Mouse (Mus musculus) left cerebral cortex, postnatal 10 days (tissue): Measurements from ENCODE around the gene Mtus2. TPM values are rescaled to one million over a fixed set of nuclear protein-coding genes. Genes with fewer than 3 reads are reported as not detected.
A peak's percentile ranks its signal among the peaks of the same experiment; 100 is the strongest.

Experiments
- DNase-seq, 2 experiments: peaks; one replicate each; pipeline ENCODE4 v3.0.0; 2021 to 2022; ENCODE audit warnings: low spot score in 2 of 2, mixed read lengths in 1 of 2; ENCODE audit errors: extremely low spot score in 1 of 2
- intact Hi-C: fragments of 180-260 bp; cut with DNase I; formaldehyde crosslinking; loops from one replicate; pipeline ENCODE4 v1.15.1; 2025
- total RNA-seq, 2 experiments: library from RNA; stranded (reverse); gene quantifications; 2 replicates each; pipeline ENCODE4 v1.2.3; 2021

Gene Mtus2
- total RNA-seq, 2 experiments from 2014 or later = 43.2 to 44.3 TPM

DNA sequence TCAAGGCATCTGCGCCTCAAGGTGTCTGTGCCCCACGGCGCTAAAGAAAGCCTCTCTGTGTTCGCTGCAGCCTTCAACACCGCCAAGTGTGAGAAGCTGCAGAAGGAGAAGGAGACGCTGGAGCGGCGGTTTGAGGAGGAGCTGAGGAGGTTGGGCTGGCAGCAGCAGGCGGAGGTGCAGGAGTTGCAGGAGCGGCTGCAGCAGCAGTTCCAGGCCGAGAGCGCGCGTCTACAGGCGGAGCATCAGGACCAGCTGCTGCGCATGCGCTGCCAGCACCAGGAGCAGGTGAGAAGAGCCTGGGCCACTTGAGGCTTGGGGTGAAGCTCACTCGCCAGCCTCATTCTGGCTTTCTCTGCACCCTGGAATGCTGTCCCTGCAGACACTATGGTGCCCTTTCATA, 331.7 kb downstream of the Mtus2 start:
- DNase-seq = no peak
- intact Hi-C loops = no loop called here

- intact Hi-C loops = no loop called here
- no peak for DNase-seq
Measured at GRCm38 (mm10) chr5:148289951-148290350, 332.8 kb downstream of the Mtus2 start.

DNA sequence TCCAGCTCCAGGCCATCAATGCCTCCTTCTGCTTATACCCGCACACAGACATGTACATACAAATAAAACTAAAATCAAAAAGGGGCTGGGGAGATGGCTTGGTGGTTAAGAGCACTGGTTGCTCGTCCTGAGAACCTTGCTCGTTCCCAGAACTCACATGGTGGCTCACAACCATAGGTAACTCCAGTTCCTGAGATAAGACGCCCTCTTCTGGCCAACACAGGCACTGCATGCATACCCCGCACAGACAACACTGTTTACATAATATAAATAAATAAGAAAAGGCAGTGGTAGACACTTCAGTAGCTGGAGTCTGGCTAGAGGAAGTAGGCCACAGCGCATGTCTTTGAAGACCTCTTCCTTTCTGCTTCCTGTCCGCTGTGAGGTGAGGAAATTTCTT, 335.7 kb downstream of the Mtus2 start:
- DNase-seq = no peak
- intact Hi-C loops = no loop called here

- intact Hi-C loops = no loop called here
- no peak for DNase-seq
Measured at GRCm38 (mm10) chr5:148293346-148293745, 336.2 kb downstream of the Mtus2 start.

- peak in 1 of 2 experiments; percentile 28 for DNase-seq
- intact Hi-C loops = no loop called here
Measured at GRCm38 (mm10) chr5:148302968-148303367, 345.8 kb downstream of the Mtus2 start.

GRCm38 (mm10) chr5:148304112-148304511, 347.0 kb downstream of the Mtus2 start:
- intact Hi-C loops = no loop called here
- no peak for DNase-seq

DNA sequence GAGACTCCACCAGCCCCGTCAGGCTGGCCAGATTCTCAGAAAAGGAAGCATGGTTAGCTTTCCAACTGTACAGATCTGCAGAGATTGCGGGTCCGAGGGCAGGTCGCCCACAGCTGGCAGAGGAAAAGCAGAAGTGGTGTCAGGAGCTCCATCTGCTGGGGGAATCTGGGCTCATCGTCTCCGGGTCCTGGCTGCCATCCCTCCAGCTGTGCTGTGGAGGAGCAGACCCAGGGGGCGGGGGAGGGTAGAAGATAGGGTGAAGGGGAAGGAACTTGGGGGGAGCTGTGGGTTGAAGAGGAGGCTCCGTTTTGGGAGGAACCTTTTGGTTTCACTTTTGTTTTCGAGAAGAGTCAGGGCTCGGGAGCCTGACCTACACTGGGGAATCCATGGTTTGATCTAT, 353.7 kb downstream of the Mtus2 start:
- peak in 1 of 2 experiments; percentile 36 for DNase-seq
- intact Hi-C loops = no loop called here

GRCm38 (mm10) chr5:148312443-148312842, 355.3 kb downstream of the Mtus2 start:
- intact Hi-C loops = no loop called here

DNA sequence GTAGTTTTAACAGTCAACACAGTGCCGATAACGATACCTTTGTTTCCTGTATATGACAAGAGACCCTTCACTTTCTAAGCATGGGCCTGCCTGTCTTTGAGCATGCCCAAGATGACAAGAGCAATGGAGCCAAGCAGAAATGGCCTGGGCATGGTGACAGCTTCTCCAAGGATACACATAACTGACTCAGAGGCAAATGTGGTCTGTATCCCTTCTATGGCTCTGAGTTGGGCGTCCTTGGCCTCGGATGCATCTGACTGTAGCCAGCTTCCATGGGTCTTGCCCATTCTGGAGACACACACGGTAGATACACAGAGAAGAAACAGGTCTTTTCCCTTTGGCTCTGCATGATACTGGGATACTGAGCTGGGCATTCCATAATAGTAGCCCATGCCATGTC, 357.8 kb downstream of the Mtus2 start:
- intact Hi-C loops = no loop called here
- peak in 1 of 2 experiments; percentile 6 for DNase-seq

More at GRCm38 (mm10) chr5:148312443-148312842, 355.3 kb downstream of the Mtus2 start:
- DNase-seq = peak in 1 of 2 experiments; percentile 18

- intact Hi-C loops = no loop called here
- peak; percentile 30 to 39 for DNase-seq
Measured at GRCm38 (mm10) chr5:148325317-148325885, 368.3 kb downstream of the Mtus2 start.

- intact Hi-C loops = loop anchor here (2.0 kb wide), 1 partner anchor 467 kb away; no protein-coding TSS in a partner anchor
Measured at GRCm38 (mm10) chr5:148326295-148326694, 369.2 kb downstream of the Mtus2 start.

DNA sequence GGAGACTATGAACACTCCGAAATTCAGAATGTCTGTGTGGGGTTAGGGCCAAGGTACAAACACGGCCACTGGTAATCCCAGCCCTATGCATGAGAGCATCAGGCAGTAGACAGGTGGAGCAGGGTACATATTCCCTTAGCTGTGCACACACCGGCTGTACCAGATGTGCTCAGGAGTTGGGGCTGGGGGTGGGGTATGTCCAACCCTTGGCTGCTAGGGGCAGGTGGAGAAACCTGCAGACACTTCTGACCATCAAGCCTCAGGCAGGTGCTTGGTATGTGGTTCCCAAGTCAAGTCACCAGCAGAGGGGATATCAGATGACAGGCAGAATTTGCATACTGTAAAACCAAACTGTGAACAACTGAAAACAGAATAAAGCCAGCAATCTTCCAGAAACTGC, 371.9 kb downstream of the Mtus2 start:
- DNase-seq = peak in 1 of 2 experiments; percentile 13
- intact Hi-C loops = no loop called here

More at GRCm38 (mm10) chr5:148326295-148326694, 369.2 kb downstream of the Mtus2 start:
- peak in 1 of 2 experiments; percentile 17 for DNase-seq

DNA sequence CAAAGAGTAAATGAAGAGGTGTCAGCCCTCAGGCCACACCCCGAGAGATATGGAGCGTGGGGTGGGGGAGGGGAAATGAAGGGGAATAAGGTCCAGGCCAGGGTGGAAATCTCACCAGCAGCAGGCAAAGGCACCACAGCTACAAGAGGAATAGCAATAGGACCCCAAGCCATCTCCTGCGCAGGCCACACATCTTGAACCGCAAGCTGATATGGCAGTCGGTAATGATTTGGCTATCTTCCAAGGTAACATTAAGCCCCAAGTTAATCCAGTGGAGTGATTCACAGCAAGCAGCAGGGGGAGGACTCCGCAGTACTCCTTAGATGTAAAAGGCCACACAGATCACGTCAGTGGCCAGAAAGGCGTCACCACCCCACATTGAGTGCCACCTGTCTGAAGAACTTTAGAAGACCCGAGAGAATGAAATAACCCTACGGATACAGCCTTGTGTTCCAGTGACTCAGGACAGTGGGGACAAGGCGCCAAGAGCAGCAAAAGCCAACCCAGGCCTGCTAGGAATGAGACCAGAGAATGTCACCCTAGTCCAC, 374.2 kb downstream of the Mtus2 start:
- peak in 1 of 2 experiments; percentile 26 for DNase-seq
- intact Hi-C loops = no loop called here

- peak in 1 of 2 experiments; percentile 47 for DNase-seq
- intact Hi-C loops = loop anchor here (2.0 kb wide), 1 partner anchor 119 kb away; no protein-coding TSS in a partner anchor
Measured at GRCm38 (mm10) chr5:148331926-148332621, 375.0 kb downstream of the Mtus2 start.

DNA sequence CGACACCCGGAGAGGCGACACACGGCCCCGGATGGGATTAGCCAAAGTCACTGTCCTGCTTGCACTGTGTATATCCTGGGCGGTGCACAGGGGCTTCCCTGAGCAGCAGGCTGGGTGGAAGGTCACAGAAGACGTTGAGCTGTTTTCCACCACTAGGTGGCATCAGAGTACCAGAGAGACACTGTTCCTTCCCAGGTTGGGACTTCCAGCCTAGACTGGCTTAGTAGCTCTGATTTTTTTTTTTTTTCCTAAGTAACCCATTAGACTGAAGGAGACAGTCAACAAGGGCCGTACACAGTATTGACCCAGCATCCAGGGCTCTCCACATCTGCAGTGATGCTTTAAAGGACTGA, 375.5 kb downstream of the Mtus2 start:
- peak; percentile 64 to 70 for DNase-seq
- intact Hi-C loops = loop anchor here (2.0 kb wide), 1 partner anchor 118 kb away; no protein-coding TSS in a partner anchor

DNA sequence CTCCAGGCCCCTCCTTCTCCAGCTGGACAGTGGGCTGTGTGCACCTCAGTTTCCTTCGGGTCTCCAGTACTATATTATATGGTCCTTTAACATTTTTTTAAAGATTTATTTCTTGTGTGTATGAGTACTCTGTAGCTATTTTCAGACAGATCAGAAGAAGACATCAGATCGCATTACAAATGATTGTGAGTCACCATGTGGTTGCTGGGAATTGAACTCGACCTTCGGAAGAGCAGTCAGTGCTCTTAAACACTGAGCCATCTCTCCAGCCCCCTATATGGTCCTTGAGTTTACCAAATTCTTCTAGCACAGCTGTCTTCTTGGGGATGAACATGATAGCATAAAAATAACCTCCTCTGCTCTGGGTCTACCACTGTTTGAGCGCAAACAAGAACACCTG, 382.0 kb downstream of the Mtus2 start:
- intact Hi-C loops = no loop called here
- no peak for DNase-seq

DNA sequence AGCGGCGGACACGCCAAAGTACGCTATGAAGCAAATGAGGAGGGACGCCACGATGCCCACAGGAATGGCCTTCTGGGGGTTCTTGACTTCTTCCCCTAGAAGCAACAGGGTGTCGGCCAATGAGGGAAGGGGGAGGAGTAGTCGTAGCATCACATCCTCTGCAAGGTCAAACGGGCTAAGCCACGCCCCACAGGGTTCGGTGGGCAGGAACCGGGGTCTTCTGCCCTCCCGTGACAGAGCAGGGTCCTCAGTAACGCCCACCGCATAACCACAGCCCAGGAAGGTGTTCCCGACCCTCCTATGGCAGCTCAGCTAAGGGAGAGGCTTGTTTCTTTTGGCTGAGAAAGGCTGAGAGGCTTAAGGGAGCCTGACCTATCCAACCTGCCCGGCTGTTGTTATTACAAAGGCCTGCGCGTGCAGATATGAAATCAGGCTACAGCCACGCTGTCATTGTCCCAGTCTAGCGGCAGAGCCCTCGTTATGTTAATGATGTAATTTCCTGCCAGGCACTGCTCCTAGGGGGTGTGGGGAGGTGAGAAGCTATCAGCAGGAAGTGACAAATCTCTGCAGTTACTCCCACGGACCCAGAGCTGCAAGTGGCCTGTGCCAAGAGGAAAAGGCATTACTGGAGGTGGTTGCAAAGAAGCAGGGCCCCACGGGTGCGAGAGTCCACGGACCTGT, 385.1 kb downstream of the Mtus2 start:
- peak in 1 of 2 experiments; percentile 61 for DNase-seq
- intact Hi-C loops = no loop called here

GRCm38 (mm10) chr5:148344374-148344773, 387.3 kb downstream of the Mtus2 start:
- DNase-seq = peak in 1 of 2 experiments; percentile 10
- intact Hi-C loops = no loop called here

GRCm38 (mm10) chr5:148346543-148346942, 389.4 kb downstream of the Mtus2 start:
- DNase-seq = no peak
- intact Hi-C loops = no loop called here
